Mouse (Mus musculus): ENCODE measurements around the gene Krt80.
"Not testable (repeated sequence)": the region's sequence is repeated elsewhere in the genome, so short reads cannot be mapped to it uniquely, and the experiment has no call there.

The Krt80 gene

DNA sequence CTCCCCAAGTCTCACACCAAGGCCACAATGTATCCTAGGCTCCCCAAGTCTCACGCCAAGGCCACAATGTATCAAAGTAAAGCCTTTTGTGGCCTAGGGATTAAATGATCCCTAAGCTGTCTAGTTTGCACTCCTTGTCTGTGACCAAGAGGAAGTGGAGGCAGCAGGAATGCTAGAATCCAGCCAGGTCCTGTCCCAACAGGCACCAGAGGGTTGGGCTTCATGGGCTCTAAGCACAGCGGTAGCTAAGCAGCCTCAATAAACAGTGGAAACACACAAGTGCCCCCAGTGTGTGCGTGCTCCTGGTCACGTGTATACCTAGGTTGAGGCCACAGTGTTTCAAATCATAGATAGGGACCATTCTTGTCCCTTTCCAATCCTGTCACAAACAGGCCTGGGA lies 31.6 kb downstream of the Krt80 start:
- no peak for DNase-seq

DNA sequence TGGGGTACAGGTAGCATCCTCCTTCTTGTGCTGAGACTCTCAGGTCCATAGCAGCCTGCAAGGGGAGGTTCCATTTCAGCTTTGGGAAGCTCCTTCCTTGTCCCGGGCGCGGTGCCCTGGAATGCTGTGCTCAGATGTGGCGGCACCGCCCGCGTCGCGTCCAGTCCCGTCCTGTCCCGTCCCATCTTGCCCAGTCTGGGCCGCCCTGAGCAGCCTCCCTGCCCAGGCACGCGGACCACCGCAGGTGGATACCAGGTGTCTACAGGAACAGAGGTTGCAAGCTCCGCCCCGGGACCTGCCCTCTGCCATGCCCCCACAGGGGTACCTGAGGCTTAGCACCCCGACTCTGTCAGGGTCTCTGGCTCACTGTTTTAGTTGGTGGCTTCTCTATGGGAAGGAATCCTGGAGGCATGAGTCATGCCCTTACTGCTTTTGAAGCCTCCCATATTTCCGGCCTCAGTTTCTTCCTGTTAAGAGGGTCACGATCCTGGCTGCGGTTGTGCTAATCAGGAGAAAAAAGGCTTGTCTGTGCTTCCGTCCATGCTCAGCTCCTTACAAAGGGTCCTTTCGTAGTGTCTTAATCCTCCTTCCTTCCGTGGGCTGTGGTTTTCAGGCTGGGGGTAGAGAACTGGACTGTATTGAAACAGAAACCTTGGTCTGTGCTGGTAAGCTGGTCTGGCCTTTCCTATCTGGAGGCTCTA lies 33.3 kb downstream of the Krt80 start:
- peak; percentile 47 for DNase-seq

DNA sequence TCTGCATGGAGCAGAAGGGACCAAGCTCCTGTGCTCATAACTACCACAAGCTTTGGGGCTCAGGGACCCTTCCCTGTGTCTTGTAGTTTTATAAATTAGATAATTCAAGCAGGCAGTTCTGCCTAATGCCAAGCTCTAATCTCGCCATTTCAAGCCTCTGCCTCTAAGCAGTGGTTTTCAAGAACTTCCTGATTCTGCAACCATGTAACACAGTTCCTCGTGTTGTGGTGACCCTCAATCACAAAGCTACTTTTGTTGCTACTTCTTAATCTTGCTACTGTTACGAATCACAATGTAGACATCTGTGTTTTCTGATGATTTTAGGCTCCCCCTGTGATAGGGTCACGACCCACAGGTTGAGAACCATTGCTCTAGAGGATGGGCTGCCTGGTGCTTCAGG lies 36.3 kb downstream of the Krt80 start:
- no peak for DNase-seq

DNA sequence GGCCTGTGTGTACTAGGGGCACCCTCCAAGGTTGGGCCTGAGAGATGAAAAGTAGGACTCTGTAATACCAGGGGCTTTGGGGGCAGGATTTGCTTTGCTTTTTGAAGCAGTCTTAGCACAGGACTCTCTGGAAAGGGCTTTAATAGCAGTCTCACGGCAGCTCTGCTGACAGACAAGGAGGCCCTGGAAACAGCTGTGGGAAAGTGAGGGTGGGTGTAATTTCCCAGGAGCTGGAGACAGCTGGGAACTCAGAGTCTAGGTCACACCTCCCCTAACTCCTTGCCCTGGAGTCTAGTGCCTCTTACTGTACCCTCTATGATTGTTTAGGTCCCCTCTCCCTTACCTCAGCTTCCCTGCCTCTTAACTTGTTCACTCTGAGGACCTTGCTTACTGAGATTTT lies 36.8 kb downstream of the Krt80 start:
- no peak for DNase-seq

DNA sequence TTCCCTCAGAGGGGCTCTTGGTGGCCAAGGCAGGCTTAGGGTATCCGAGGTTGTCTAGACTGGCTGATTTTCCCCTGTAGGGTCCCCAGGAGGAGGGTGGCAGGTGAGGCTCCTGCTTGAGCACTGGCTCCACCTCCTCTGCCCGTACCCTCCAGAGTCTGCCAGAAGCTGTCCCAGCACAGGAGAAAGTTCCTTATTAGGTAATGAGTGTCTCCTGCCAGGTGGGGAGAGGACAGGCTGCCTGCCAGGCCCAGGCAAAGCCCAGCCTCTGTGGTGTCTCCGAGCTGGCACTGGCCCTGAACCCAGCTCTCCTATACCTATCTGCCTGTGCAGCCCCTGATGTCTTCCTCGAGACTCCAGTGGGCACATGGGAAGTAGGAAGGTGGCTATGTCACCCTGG lies 37.6 kb downstream of the Krt80 start:
- no peak for DNase-seq

DNA sequence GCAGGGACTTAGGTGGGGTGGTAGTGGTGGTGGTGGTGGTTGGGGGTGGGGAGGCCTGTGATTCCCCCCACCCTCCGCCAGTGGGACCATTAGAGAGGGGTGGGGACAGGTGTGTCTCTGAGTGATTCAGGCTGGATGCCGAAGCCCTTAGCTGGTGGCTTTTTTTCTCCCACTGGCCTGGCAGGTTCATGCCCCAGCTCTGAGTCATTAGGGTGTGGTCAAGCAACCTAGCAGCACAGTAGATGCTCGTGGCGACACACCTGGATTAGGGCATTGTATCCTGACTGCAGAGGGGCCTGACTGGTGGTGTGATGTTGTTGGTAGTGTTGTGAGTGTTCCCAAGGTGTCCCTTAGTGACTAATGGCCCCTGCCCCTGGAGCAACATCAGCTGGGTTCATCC lies 38.9 kb downstream of the Krt80 start:
- DNase-seq = no peak

DNA sequence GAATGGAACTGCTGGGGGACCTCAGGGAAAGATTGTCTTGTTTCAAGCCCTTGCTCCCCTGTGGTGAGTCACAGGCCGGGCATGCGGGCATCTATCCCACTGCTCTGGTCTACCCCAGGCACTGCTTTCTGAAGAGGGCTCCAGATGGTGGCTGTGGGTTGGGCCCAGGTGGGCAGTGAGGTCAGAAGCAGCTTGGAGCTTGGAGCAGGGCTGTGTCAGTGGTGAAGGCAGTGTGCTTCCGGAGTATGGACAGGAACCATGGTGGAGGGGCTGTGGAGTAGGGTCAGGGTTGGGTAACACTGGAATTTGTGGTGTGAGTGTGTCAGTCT lies 40.4 kb downstream of the Krt80 start:
- DNase-seq = no peak

DNA sequence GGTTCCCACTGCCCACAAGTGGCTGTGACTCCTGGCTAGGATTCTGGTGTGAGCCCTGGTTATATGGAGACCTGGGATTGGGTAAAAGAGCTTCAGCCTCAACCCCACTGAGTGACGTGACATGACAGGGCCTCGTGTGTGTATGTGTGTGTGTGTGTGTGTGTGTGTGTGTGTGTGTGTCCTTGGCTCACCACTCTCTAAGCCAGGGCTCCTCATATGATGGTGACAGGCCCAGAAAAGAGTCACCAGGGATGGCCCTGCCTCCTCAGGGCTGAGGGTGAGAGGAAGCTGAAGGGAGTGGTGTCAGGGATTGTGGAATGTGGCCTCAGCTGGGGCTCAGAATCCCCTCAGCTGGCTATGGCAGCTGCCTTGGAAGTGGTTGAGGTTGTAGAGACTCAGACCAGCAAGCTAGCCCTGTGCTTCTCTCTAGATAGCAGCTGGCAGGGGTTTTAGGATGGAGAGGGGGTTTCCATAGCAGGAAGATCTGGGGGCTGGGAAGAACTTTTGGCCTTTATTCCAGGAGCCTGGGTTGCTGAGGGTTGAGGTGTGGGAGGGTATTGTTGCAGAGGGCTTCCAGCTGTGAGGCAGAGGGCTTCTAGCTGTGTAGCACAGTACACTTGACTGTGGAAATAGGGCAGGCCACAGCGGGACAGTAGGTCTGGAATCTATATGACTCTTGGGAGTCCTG lies 40.9 kb downstream of the Krt80 start:
- no peak for DNase-seq

DNA sequence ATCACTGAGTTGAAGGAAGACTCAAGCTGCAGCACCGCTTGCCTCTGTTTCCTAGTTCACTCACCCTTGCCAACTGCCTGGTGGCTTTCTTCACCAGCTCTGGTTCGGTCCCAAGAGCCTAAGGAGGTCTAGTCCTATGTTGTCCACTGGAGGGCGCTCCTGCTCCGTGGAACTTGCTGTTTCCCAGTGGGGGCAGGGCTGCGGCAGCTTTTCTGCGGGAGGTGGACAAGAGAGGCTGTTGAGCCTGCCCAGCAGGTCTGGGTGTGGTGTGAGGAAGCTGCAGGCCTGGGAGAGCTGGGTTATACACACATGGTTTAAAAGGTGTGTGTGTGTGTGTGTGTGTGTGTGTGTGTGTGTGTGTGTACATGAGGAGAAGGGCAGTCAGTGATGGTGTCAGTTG lies 42.7 kb downstream of the Krt80 start:
- DNase-seq = peak; percentile 93

DNA sequence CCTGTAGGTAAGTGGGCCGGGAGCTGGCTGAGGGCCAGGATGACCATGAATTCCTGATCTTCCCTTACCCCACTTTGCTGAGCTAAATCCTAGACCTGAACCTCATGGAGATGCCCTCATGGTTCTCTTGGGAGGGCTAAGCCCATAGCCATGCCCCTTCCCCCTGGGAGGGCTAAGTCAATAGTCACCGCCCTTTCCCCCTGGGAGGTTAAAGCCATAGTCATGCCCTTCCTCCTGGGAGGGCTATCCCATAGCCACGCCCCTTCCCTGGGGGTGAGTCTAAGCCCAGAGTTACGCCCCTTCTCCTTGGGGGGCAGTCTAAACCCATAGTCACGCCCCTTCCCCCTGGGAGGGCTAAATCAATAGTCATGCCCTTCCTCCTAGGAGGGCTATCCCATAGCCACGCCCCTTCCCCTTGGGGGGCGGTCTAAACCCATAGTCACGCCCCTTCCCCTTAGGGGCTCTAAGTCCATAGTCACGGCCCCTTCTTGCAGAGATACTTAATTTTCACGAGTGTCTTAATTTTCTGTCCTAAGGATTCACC lies 43.9 kb downstream of the Krt80 start:
- DNase-seq = no peak

DNA sequence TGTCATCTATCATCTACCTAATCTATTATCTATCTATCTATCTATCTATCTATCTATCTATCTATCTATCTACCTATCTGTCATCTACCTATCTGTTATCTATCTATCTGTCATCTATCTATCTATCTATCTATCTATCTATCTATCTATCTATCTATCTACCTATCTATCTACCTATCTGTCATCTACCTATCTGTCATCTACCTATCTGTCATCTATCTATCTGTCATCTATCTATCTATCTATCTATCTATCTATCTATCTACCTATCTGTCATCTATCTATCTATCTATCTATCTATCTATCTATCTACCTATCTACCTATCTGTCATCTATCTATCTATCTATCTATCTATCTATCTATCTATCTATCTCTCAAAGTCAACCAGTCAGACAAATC lies 45.6 kb downstream of the Krt80 start:
- not testable (repeated sequence) for DNase-seq

DNA sequence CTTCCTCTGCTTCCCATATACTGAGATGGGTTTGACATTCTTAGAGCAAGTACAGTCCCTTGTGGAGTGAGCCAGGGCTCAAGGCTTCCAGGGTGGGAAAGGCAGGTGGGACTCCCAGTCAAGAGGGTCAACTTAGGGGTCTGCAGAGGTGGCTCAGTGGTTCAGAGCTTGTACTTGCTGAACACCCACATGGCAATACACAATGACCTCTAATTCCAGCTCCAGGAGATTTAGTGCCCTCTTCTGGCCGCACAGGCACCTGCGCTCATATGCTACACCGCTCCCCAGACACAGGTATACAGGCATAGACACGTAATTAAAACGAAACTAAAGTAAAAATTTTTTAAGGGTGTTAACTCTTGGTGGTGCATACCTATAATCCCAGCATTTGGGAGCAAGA lies 46.5 kb downstream of the Krt80 start:
- no peak for DNase-seq

DNA sequence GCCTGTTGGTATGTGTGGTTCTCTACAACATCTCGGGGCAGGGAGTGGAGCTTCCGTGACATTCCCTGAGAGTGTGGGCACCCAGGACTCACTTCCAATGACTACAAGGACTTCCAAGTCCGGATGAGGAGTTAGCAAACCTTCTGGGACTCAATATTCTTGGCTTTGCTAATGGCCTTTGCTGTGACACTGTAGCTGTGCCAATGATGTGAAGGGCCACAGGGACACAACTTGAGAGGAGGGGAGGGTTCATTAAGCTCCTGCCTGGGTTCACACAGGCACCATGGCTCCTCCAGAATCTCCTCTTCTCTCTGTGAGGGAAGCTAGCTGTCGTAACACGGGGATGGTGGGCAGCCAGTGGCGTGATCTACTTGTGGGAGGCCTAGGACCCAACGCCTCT lies 47.3 kb downstream of the Krt80 start:
- no peak for DNase-seq

DNA sequence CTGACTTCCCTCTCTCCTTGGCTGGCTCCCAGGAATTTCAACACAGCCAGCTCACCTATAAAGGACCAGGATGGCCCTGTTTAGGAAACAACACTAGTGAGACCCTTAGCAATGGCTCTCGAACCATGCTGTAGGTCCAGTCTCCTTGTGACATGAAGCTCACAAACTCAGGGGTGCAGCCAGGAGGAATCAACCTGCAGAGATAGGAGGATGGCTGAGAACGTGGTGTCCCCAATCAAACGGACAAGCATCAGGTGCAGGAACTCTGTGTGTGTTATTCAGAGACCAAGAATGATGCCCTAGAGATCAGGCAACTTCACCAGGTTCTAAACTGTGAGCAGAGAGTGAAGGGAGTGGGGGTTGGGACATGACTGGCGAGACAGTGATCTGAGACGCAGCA lies 47.9 kb downstream of the Krt80 start:
- DNase-seq = no peak

DNA sequence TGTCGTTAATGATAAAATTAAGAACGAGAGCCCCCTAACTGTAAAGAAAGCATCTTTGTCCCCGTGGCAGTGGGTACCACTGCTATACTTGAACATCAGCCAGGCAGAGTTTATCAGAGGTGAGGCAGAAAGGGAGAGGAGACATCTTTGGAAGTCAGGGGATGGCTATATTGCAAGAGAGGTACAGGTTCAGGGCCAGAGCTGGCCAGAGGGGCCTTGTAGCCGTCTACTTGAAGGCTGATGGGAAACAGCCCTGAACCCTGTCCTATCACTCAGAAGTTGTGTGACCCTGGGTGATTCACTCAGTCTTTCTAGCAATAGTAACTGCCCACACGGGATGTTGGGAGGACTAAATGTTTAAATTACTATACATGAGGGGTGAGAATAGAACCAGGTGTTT lies 48.8 kb downstream of the Krt80 start:
- no peak for DNase-seq

DNA sequence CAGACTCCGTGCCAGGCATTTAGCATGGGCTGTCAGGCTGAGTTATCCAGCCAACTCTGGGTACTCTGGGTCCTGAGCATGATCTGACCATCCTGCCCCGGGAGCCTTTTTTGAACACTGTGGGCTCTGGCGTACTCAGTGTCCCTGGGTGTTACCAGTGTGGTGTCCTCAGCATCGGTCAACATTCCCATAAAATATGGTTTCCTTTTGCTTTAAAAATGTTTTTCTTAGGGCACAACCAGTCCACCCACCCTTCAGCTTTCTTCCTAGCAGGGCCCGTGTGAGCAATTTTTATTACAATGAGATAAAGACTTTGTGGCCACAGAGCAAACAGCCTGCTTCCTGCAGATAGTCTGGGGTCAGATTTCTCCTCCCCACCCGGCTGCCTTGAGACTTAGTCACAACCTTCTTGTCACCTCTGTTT lies 49.3 kb downstream of the Krt80 start:
- DNase-seq = peak; percentile 60

DNA sequence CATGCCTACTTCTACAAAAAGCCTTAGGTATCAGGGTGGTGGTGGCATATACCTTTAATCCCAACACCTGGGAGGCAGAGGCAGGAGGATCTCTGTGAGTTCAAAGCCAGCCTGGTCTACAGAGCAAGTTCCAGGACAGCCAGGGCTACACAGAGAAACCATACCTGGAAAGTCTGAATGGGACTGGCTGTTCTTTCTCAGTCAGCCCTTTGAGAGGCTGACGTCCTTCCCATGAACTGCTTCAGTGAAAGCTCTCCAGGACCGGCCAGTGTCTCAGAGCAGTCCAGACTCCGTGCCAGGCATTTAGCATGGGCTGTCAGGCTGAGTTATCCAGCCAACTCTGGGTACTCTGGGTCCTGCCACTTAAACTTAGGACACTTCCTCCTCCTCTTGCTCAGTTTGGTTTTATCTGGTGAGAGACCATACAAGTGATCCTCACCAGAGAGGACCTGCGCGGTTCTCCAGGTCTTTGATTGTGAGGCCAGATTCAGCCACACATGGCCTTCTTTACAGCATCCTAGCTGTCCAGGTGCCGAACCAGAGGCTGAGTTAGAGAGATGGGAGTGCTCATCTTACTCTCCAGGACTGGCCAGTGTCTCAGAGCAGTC lies 49.8 kb downstream of the Krt80 start:
- no peak for DNase-seq

DNA sequence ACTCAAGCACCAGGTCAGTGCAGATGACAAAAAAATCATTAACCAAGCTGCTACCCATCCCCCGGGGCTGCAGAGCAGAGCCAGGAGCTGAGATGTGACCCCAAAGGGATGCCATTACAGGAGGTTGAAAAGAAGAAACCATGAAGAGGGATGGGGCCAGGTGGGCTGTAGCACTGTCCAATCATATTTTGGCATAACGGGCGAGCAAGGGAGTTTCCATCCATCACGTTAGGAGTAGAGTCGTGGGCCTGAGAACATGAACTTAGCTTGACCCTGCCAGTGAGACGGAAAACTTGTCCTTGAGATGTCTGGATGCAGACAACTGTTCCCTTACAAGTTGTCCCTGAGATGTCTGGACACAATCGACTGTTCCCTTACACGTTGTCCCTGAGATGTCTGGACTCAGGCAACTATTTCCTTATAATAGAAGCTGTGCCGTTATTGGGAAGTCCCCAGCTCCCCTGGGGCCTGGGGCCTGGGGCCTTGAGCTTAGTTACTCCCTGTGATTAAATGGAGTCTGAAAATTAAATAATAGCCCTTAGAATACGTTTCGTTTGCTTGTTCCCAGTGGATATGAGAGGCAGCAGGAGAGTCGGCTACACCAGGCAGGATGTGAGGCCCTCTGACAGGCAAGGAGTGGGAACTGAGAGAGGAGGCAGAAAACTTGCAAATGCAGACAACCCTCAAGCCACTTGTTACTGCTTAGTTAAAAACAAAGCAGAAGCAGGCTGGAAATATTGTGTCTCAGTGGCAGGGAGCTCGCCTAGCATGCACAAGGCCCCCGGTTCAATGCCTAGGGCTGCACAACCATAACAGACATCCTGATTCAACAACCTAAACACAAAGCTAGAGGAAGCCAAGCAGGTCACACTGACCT lies 50.8 kb downstream of the Krt80 start:
- DNase-seq = no peak

DNA sequence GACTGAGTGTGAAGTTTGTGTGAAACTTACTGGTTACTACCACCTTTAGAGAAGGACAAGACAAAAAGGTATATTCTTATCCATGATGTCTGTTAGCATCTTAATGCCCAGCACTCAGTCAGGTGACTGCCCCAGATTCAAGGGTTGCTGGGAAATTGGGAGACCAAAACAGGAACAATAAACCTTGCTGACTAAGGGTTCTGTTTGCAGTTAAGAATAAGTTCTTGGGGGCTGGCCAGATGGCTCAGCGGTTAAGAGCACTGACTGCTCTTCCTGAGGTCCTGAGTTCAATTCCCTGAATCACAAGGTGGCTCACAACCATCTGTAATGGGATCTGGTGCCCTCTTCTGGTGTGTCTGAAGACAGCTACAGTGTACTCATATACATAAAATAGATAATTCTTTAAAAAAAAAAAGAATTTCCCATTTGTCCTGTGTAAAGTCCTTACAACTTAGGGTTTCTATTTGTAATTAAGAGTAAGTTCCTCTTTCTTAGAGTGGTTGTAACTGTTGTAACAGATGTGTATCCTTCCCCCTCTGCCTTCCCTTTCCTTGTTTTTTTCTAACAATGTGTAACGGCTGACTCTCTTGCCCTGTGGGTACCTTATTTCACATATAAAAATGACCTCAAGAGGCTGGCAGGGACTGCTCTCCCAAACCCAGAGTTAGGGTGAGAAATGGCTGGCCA lies 52.0 kb downstream of the Krt80 start:
- DNase-seq = no peak

DNA sequence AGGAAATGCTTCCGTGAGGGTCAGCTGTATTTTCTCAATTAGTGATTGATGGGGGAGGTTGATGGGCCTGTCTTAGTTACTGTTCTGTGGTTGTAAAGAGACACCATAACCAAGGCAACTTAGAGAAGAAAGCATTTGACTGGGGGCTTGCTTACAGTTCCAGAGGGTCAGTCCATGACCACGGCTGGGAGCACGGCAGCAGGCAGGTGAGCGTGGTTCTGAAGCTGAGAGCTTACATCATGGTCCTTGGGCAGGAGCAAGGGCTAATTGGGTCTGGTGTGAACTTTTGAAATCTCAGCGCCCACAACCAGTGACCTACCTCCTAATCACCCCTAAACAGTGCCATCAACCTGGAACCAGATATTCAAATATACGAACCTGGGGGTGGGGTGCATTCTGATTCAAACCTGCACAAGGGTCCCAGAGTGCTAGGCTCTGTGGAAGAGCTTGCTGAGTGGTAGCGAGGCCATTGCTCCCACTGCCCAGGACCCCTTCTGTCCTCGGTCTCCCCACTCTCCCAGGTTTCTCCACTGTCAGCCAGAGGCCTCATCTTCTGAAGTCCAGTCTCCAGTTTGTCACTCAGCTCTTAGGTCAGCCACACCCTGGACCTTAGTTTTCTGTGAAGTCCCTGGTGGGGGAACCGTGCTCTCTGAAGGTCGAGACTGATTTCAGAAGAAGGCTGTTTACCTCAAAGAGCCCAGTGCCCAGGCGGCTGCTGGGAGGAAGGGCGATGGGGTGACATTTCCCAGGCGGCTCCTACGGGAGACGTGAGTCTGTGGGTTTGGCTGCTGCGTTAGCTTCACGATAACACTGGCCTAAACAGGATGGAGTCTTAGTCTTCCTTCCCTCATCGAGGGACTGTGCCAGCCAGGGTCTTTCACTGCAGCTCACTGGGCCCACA lies 52.8 kb downstream of the Krt80 start:
- DNase-seq = no peak

DNA sequence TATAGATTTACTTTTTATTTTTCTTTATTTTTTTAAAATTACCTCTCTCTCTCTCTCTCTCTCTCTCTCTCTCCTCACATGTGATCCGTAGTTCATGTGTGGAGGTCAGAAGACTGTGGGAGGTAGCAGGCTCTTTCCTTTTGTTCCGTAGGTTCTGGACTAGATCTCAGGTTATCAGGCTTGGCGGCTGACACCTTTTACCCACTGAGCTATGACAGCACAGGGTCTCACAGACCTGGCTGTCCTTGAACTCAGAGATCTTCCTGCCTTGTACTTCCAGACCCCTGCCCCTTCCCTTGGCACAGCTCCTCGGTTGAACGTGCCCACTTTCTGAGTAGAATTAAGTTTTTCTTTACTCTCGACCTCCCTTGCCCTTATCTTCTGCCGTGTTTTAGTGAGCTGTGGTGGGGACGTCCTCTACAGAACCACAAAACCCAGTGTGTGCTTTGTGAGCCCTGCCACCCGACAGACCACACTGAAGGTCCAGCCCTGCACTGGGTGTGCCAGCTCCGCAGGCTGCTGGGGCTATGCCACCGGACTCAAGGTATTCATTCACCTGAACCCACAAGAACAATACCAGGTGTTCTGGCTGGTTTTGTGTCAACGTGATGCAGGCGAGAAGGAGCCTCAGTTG lies 53.6 kb downstream of the Krt80 start:
- no peak for DNase-seq

Data from kidney, postnatal 10 days (tissue).